Mouse (Mus musculus) heart, embryonic 15.5 days (tissue): ENCODE measurements at regions not wholly inside any gene's neighbourhood (a gene's known extent, or its start where the extent isn't known, plus 50 kb on each side); places are given as distances from the start of the nearest gene placed in this dataset.

Source experiments
- ATAC-seq: fragments of 200-750 bp; cut with Nextera tagmentation; replicated peaks from 2 replicates; pipeline ENCODE4 v1.8.0; 2017; ENCODE audit warnings: low read depth, moderate TSS enrichment; ENCODE audit not compliant: insufficient number of reproducible peaks, insufficient read depth, low FRiP score
- H3K27ac ChIP-seq: fragments of 300-500 bp; sonication (generic); 2 replicates; pipeline ENCODE4 v1.5.1; 2015; ENCODE audit warnings: mild to moderate bottlenecking, inconsistent platforms
- H3K27me3 ChIP-seq: fragments of 300-500 bp; sonication (generic); 2 replicates; pipeline ENCODE4 v1.6.1; 2015; ENCODE audit warnings: inconsistent platforms
- H3K36me3 ChIP-seq: fragments of 300-500 bp; sonication (generic); 2 replicates; pipeline ENCODE4 v1.6.1; 2015; ENCODE audit warnings: mild to moderate bottlenecking, inconsistent platforms
- H3K4me1 ChIP-seq: fragments of 300-500 bp; sonication (generic); replicated peaks from 2 replicates; pipeline ENCODE4 v1.6.1; 2015; ENCODE audit warnings: inconsistent platforms
- H3K4me2 ChIP-seq: fragments of 300-500 bp; sonication (generic); 2 replicates; pipeline ENCODE4 v1.6.1; 2015; ENCODE audit warnings: inconsistent platforms, mild to moderate bottlenecking, moderate library complexity
- H3K4me3 ChIP-seq: fragments of 300-500 bp; sonication (generic); 2 replicates; pipeline ENCODE4 v1.5.1; 2015; ENCODE audit warnings: mild to moderate bottlenecking, inconsistent platforms
- H3K9ac ChIP-seq: fragments of 300-500 bp; sonication (generic); 2 replicates; pipeline ENCODE4 v1.6.1; 2015; ENCODE audit warnings: mild to moderate bottlenecking, inconsistent platforms
- H3K9me3 ChIP-seq: fragments of 300-500 bp; sonication (generic); replicated peaks from 2 replicates; pipeline ENCODE4 v1.6.1; 2016; ENCODE audit warnings: inconsistent platforms
- WGBS: fragments of 180-500 bp; shearing (Covaris S2); methylation state at CpG from one replicate; pipeline ENCODE4 v1.1.7; 2015; ENCODE audit warnings: mixed read lengths; 5-methylcytosine and 5-hydroxymethylcytosine counted together

GRCm38 (mm10) chr17:7656503-7656902 is 170.6 kb downstream of the Fndc1 start:
- Histone ChIP-seq H3K9me3 (no peaks in the 10 kb centered on the region), H3K4me3 (no peak overlapping the region), H3K4me1 (no peaks in the 10 kb centered on the region), H3K9ac (no peak overlapping the region), H3K36me3 (no peaks in the 10 kb centered on the region), H3K27me3 (no peaks in the 10 kb centered on the region), H3K4me2 (no peak overlapping the region), H3K27ac (no peak overlapping the region)
- WGBS = 62% methylated on average over 1 of the region's 1 CpGs
- ATAC-seq = no peak

GRCm38 (mm10) chr17:7655966-7656365 is 171.1 kb downstream of the Fndc1 start:
- Histone ChIP-seq H3K36me3 (no peaks in the 10 kb centered on the region), H3K4me1 (no peaks in the 10 kb centered on the region), H3K4me3 (no peak overlapping the region), H3K9ac (no peak overlapping the region), H3K27me3 (no peaks in the 10 kb centered on the region), H3K27ac (no peak overlapping the region), H3K9me3 (no peaks in the 10 kb centered on the region), H3K4me2 (no peak overlapping the region)
- ATAC-seq = no peak
- WGBS = 75% methylated on average over 6 of the region's 6 CpGs

- ATAC-seq = peak; percentile 58
- no peak overlapping the region for H3K9ac ChIP-seq
- no peaks in the 10 kb centered on the region for H3K36me3 ChIP-seq
- H3K27ac ChIP-seq = no peak overlapping the region
- 46% methylated on average over 7 of the region's 7 CpGs for WGBS
- no peaks in the 10 kb centered on the region for H3K4me1 ChIP-seq
- no peak overlapping the region for H3K4me2 ChIP-seq
- no peaks in the 10 kb centered on the region for H3K27me3 ChIP-seq
- H3K4me3 ChIP-seq = no peak overlapping the region
- no peaks in the 10 kb centered on the region for H3K9me3 ChIP-seq
These were observed 173.0 kb downstream of the Fndc1 start for GRCm38 (mm10) chr17:7654064-7654564.

- Histone ChIP-seq H3K4me1 (no peaks in the 10 kb centered on the region), H3K4me3 (no peak overlapping the region), H3K4me2 (no peak overlapping the region), H3K36me3 (no peaks in the 10 kb centered on the region), H3K9ac (no peak overlapping the region), H3K27ac (no peak overlapping the region), H3K27me3 (no peaks in the 10 kb centered on the region), H3K9me3 (no peaks in the 10 kb centered on the region)
- no peak for ATAC-seq
- 59% methylated on average over 1 of the region's 1 CpGs for WGBS
These were observed 175.1 kb downstream of the Fndc1 start for GRCm38 (mm10) chr17:7652037-7652436.

- no peaks in the 10 kb centered on the region for H3K36me3 ChIP-seq
- no peak for ATAC-seq
- 83% methylated on average over 4 of the region's 4 CpGs for WGBS
These were observed 176.7 kb downstream of the Fndc1 start for GRCm38 (mm10) chr17:7650417-7650816.

GRCm38 (mm10) chr17:7644857-7645481 is 182.1 kb downstream of the Fndc1 start:
- no peak for ATAC-seq
- H3K27me3 ChIP-seq = no peaks in the 10 kb centered on the region
- H3K9me3 ChIP-seq = no peaks in the 10 kb centered on the region
- WGBS = 60% methylated on average over 9 of the region's 9 CpGs
- no peak overlapping the region for H3K4me2 ChIP-seq
- no peak overlapping the region for H3K9ac ChIP-seq
- no peaks in the 10 kb centered on the region for H3K36me3 ChIP-seq
- H3K4me1 ChIP-seq = peaks cover 11% of the 10 kb centered on the region
- no peak overlapping the region for H3K4me3 ChIP-seq
- H3K27ac ChIP-seq = no peak overlapping the region

More at GRCm38 (mm10) chr17:7650417-7650816, 176.7 kb downstream of the Fndc1 start:
- Histone ChIP-seq H3K9ac (no peak overlapping the region), H3K4me1 (no peaks in the 10 kb centered on the region), H3K4me3 (no peak overlapping the region), H3K4me2 (no peak overlapping the region), H3K27ac (no peak overlapping the region), H3K27me3 (no peaks in the 10 kb centered on the region), H3K9me3 (no peaks in the 10 kb centered on the region)

- Histone ChIP-seq H3K4me1 (peaks cover 11% of the 10 kb centered on the region), H3K9ac (no peak overlapping the region), H3K27me3 (no peaks in the 10 kb centered on the region), H3K4me2 (no peak overlapping the region), H3K27ac (no peak overlapping the region), H3K9me3 (no peaks in the 10 kb centered on the region), H3K4me3 (no peak overlapping the region), H3K36me3 (no peaks in the 10 kb centered on the region)
- WGBS = 88% methylated on average over 4 of the region's 4 CpGs
- ATAC-seq = no peak
These were observed 183.5 kb downstream of the Fndc1 start for GRCm38 (mm10) chr17:7643640-7644039.

GRCm38 (mm10) chr17:7642442-7642887 is 184.6 kb downstream of the Fndc1 start:
- H3K4me2 ChIP-seq = no peak overlapping the region
- no peak overlapping the region for H3K4me3 ChIP-seq
- no peaks in the 10 kb centered on the region for H3K9me3 ChIP-seq
- 14% methylated on average over 3 of the region's 3 CpGs for WGBS
- ATAC-seq = peak; percentile 56
- H3K9ac ChIP-seq = no peak overlapping the region
- H3K36me3 ChIP-seq = no peaks in the 10 kb centered on the region
- peak overlapping the region; percentile 32; the same call in 1 of the 2 replicates for H3K27ac ChIP-seq
- no peaks in the 10 kb centered on the region for H3K27me3 ChIP-seq
- peaks cover 11% of the 10 kb centered on the region for H3K4me1 ChIP-seq

GRCm38 (mm10) chr17:7634291-7634664 is 192.8 kb downstream of the Fndc1 start:
- no peaks in the 10 kb centered on the region for H3K36me3 ChIP-seq

GRCm38 (mm10) chr17:7633382-7634290 is 193.5 kb downstream of the Fndc1 start:
- Histone ChIP-seq H3K27ac (peak overlapping the region; percentile 43), H3K36me3 (no peaks in the 10 kb centered on the region), H3K4me1 (0 out of 2 replicates have a peak, but pooled peaks cover 6% of the 10 kb centered on the region), H3K27me3 (no peaks in the 10 kb centered on the region), H3K9me3 (peaks cover 4% of the 10 kb centered on the region), H3K9ac (no peak overlapping the region), H3K4me3 (no peak overlapping the region), H3K4me2 (no peak overlapping the region)
- no peak for ATAC-seq
- WGBS = 38% methylated on average over 9 of the region's 9 CpGs

More at GRCm38 (mm10) chr17:7634291-7634664, 192.8 kb downstream of the Fndc1 start:
- no peak overlapping the region for H3K4me2 ChIP-seq
- 0 out of 2 replicates have a peak, but pooled peaks cover 6% of the 10 kb centered on the region for H3K4me1 ChIP-seq
- H3K27me3 ChIP-seq = no peaks in the 10 kb centered on the region
- peak overlapping the region; percentile 43 for H3K27ac ChIP-seq
- 43% methylated on average over 5 of the region's 5 CpGs for WGBS
- H3K4me3 ChIP-seq = no peak overlapping the region
- peaks cover 1% of the 10 kb centered on the region for H3K9me3 ChIP-seq
- no peak overlapping the region for H3K9ac ChIP-seq
- ATAC-seq = 0 out of 2 replicates have a peak, but pooled peaks have one; percentile 22

- WGBS = 67% methylated on average over 3 of the region's 3 CpGs
- H3K27ac ChIP-seq = no peak overlapping the region
- no peak overlapping the region for H3K9ac ChIP-seq
- H3K4me1 ChIP-seq = no peaks in the 10 kb centered on the region
- peaks cover 4% of the 10 kb centered on the region for H3K9me3 ChIP-seq
- H3K27me3 ChIP-seq = no peaks in the 10 kb centered on the region
- H3K4me2 ChIP-seq = no peak overlapping the region
- no peak for ATAC-seq
- H3K36me3 ChIP-seq = no peaks in the 10 kb centered on the region
- no peak overlapping the region for H3K4me3 ChIP-seq
These were observed 201.4 kb downstream of the Fndc1 start for GRCm38 (mm10) chr17:7625746-7626145.
